In genomic region chr5:143583081-143583480, GRCm38 (mm10) we compare ENCODE assay signal across 16 mouse cellular contexts.
"Had no signal": no experiment of that assay in that cellular context is flagged by ENCODE, and none has a peak within 500 bp of the region (broad histone marks: within the 10 kb centered on the region; RNA-seq: fewer than 3 reads in every experiment).

No protein-coding gene starts in this region.

- DNase-seq: kidney, postnatal 10 days; kidney, postnatal 4 days; liver; liver, embryonic 13.5 days; lung, adult 2 months; lung, postnatal 36 days; retina, postnatal 1 day; right cerebral cortex, postnatal 4 days; spleen, adult 18-20 months; thymus, adult 2 months; thymus, postnatal 25 days had no signal

- H3K4me2 ChIP-seq: limb, embryonic 12.5 days; liver, embryonic 13.5 days; midbrain, embryonic 15.5 days; neural tube, embryonic 13.5 days had no signal

- H3K36me3 ChIP-seq: limb, embryonic 12.5 days; liver, embryonic 13.5 days; midbrain, embryonic 15.5 days; neural tube, embryonic 13.5 days had no signal

- H3K27me3 ChIP-seq: limb, embryonic 12.5 days; liver, embryonic 13.5 days; midbrain, embryonic 15.5 days; neural tube, embryonic 13.5 days had no signal

- H3K27ac ChIP-seq: limb, embryonic 12.5 days; liver, embryonic 13.5 days; midbrain, embryonic 15.5 days; neural tube, embryonic 13.5 days had no signal

- H3K4me1 ChIP-seq: limb, embryonic 12.5 days; liver, embryonic 13.5 days; midbrain, embryonic 15.5 days; neural tube, embryonic 13.5 days had no signal

- H3K9me3 ChIP-seq: limb, embryonic 12.5 days; liver, embryonic 13.5 days; midbrain, embryonic 15.5 days; neural tube, embryonic 13.5 days had no signal

- H3K9ac ChIP-seq: limb, embryonic 12.5 days; liver, embryonic 13.5 days; midbrain, embryonic 15.5 days; neural tube, embryonic 13.5 days had no signal

- H3K4me3 ChIP-seq: limb, embryonic 12.5 days; liver, embryonic 13.5 days; midbrain, embryonic 15.5 days; neural tube, embryonic 13.5 days had no signal

- ATAC-seq: intestine, postnatal 0 days; lung, postnatal 0 days; midbrain, embryonic 15.5 days had no signal
